Mouse (Mus musculus) stomach, embryonic 14.5 days (tissue): ENCODE data around the gene Prpf4b. TPM values are rescaled to one million over a fixed set of nuclear protein-coding genes. Genes with fewer than 3 reads are reported as not detected.

Experiments used
- ATAC-seq: fragments of 200-750 bp; cut with Nextera tagmentation; 2 replicates; pipeline ENCODE4 v1.8.0; 2017; ENCODE audit warnings: low read depth, moderate TSS enrichment; ENCODE audit not compliant: insufficient number of reproducible peaks, insufficient read depth, low FRiP score
- H3K27ac ChIP-seq: fragments of 300-500 bp; sonication (generic); 2 replicates; pipeline ENCODE4 v1.5.1; 2014; ENCODE audit warnings: mild to moderate bottlenecking, low read length, moderate library complexity, mixed read lengths
- H3K27me3 ChIP-seq: fragments of 300-500 bp; sonication (generic); 2 replicates; pipeline ENCODE4 v1.6.1; 2014; ENCODE audit warnings: low read length, control low read depth, mixed read lengths; ENCODE audit not compliant: control insufficient read depth, insufficient read depth
- H3K36me3 ChIP-seq: fragments of 300-500 bp; sonication (generic); 2 replicates; pipeline ENCODE4 v1.6.1; 2014; ENCODE audit warnings: mild to moderate bottlenecking, control low read depth, low read length, moderate library complexity, mixed read lengths; ENCODE audit not compliant: control insufficient read depth, insufficient read depth
- H3K4me1 ChIP-seq: fragments of 300-500 bp; sonication (generic); 2 replicates; pipeline ENCODE4 v1.6.1; 2014; ENCODE audit warnings: low read length, control low read depth, mixed read lengths; ENCODE audit not compliant: control insufficient read depth, insufficient read depth
- H3K4me2 ChIP-seq: fragments of 300-500 bp; sonication (generic); replicated peaks from 2 replicates; pipeline ENCODE4 v1.6.1; 2014; ENCODE audit warnings: low read depth, low read length, control low read depth
- H3K4me3 ChIP-seq: fragments of 300-500 bp; sonication (generic); 2 replicates; pipeline ENCODE4 v1.5.1; 2014; ENCODE audit warnings: low read depth, low read length, control low read depth
- H3K9ac ChIP-seq: fragments of 300-500 bp; sonication (generic); replicated peaks from 2 replicates; pipeline ENCODE4 v1.6.1; 2014; ENCODE audit warnings: low read depth, mild to moderate bottlenecking, control low read depth, low read length, moderate library complexity, mixed read lengths
- H3K9me3 ChIP-seq: fragments of 300-500 bp; sonication (generic); 2 replicates; pipeline ENCODE4 v1.6.1; 2016; ENCODE audit warnings: low read depth, low read length, control low read depth; ENCODE audit not compliant: control insufficient read depth
- WGBS: fragments of 180-500 bp; shearing (Covaris S2); extraction: QIAGEN DNeasy Blood & Tissue Kit; methylation state at CpG from one replicate; pipeline ENCODE4 v1.1.7; 2014; 5-methylcytosine and 5-hydroxymethylcytosine counted together
- polyA plus RNA-seq: library from polyadenylated mRNA; unstranded; fragments of >200 nt; fragmentation: Nextera tagmentation; extraction: Ambion mirVana; gene quantifications from 2 replicates; pipeline ENCODE4 v1.2.1, GENCODE M21; 2014

Prpf4b gene
- polyA plus RNA-seq, result 100 and 107 TPM in 2 replicates

- Histone ChIP-seq H3K27me3 (no peaks in the 10 kb centered on the region), H3K9me3 (no peaks in the 10 kb centered on the region), H3K9ac (peak within 1 kb of the TSS; percentile 97), H3K4me1 (peaks cover 14% of the 10 kb centered on the region), H3K4me3 (peak within 1 kb of the TSS; percentile 98), H3K36me3 (no peaks in the 10 kb centered on the region), H3K27ac (peak within 1 kb of the TSS; percentile 99), H3K4me2 (peak within 1 kb of the TSS; percentile 82)
- peak; percentile 84 for ATAC-seq
- under 1% methylated on average over 40 of the region's 40 CpGs for WGBS
Measured at GRCm38 (mm10) chr13:34875166-34875710, at the start of gene Prpf4b. Gene Prpf4b (plus strand): TSS chr13:34875302.

DNA sequence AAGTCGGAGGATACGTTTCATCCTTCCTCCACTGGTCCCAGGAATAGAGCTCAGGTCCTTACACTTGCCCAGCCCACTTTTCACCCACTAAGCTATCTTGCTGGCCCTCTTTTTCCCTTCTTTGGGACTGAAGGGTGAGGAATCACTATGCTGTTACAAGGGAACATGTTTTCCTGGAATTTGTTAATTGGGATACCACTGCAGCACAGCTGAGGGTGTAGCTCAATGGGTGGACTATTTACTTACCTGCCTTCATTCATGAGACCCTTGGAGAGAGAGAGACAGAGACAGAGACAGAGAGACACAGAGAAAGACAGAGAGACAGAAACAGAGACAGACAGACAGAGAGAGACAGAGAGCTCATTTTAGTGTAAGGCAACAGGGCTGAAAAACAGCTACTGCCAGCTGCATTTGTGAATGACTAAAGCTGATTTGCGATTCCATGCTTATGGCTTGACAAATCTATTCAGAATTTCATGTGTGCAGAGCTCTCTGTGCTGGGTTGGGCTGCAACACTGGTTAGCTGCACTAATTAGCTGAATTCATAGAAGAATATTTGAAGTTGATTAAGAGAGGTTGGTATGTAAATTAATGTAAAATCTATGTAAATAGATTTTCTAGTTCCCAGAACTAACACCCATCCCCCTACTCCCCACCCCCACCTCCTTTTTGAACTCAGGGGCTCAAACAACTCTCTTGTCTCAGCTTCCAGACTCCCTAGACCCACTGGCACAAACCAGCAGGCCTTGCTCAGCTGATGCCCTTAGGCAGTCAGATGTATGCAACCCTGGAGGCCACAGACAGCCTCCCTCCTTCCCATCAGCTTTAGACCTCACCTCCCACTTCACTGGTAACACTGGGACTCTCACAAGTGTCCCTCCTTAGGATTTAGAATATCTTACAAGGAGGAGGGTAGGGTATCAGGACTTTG is 48.1 kb upstream of the Prpf4b start:
- no peak for ATAC-seq
- no peak overlapping the region for H3K4me3 ChIP-seq
- no peaks in the 10 kb centered on the region for H3K4me1 ChIP-seq
- H3K9ac ChIP-seq, result no peak overlapping the region
- H3K36me3 ChIP-seq, result no peaks in the 10 kb centered on the region
- no peaks in the 10 kb centered on the region for H3K9me3 ChIP-seq
- peak overlapping the region; percentile 74 for H3K27ac ChIP-seq
- H3K27me3 ChIP-seq, result no peaks in the 10 kb centered on the region
- no peak overlapping the region for H3K4me2 ChIP-seq
- WGBS, result 76% methylated on average over 3 of the region's 3 CpGs

DNA sequence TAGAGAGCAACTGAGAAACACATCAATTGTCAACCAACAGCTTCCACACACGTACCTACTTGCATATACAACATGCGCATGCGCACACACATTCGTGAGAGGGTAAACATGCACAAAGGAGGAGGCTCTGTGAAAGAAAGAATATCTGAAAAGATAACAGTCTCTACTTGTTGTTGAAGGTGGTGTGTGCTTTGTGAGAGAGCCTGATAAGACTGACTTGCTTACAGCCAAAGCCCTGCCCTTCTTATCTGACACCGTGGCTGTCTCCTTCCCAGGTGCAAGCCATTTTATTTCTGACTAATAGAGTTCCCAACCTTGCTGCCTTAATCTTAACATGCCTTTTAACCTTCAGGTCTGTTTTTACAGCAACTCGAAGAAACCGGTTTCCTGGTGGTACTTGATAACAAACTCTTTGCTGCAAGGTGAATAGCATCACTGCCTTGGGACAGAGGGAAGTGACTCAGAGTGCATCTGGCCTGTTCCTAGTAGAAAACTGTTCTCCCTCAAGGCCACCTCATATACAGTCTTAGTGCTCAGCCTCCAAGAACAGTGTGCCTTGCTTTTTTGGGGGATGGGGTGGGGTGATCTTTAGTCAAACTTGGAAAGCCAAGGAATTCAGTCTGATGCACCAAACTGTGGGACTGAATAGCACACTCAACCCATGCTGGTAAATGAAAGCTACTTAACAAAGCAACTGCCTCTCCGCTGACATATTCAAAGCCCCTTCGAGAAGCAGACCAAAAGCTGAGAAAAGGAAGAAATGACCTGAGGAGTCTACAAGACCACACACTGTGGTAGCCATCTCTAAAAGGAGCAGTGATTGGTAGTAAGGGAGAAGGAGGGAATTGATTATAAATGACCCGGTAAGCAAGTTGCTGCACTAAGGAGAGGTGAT is 46.9 kb upstream of the Prpf4b start:
- no peak overlapping the region for H3K9ac ChIP-seq
- no peaks in the 10 kb centered on the region for H3K36me3 ChIP-seq
- no peak overlapping the region for H3K4me2 ChIP-seq
- H3K4me1 ChIP-seq, result no peaks in the 10 kb centered on the region
- H3K9me3 ChIP-seq, result no peaks in the 10 kb centered on the region
- H3K4me3 ChIP-seq, result no peak overlapping the region
- peak; percentile 92 for ATAC-seq
- 58% methylated on average over 10 of the region's 10 CpGs for WGBS
- H3K27me3 ChIP-seq, result no peaks in the 10 kb centered on the region
- H3K27ac ChIP-seq, result peak overlapping the region; percentile 74

GRCm38 (mm10) chr13:34842851-34843250 is 32.3 kb upstream of the Prpf4b start:
- 83% methylated on average over 4 of the region's 4 CpGs for WGBS
- Histone ChIP-seq H3K9ac (no peak overlapping the region), H3K27ac (no peak overlapping the region), H3K4me2 (no peak overlapping the region), H3K9me3 (no peaks in the 10 kb centered on the region), H3K4me3 (no peak overlapping the region), H3K4me1 (no peaks in the 10 kb centered on the region), H3K27me3 (no peaks in the 10 kb centered on the region), H3K36me3 (no peaks in the 10 kb centered on the region)
- no peak for ATAC-seq

DNA sequence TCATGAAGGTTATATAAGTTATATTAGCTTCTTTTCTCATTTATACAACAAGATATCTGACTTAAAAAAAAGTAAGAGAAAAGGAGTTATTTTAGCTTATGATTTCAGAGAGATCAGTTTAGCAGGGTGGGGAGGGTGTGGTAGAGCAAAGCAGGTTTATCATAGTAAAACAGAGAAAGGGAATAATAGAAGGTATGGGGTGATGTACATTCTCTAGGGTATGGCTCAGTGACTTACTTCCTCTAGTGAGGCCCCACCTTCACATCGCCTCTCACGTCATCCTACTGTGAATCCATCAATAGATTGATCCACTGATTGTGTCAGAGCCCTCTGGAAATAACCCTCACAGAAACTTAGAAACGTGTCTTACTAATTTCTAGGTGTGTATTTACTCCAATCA is 24.3 kb upstream of the Prpf4b start:
- Histone ChIP-seq H3K9ac (no peak overlapping the region), H3K4me1 (no peaks in the 10 kb centered on the region), H3K4me3 (no peak overlapping the region), H3K36me3 (no peaks in the 10 kb centered on the region), H3K4me2 (no peak overlapping the region), H3K9me3 (peaks cover 16% of the 10 kb centered on the region), H3K27ac (no peak overlapping the region), H3K27me3 (no peaks in the 10 kb centered on the region)
- 76% methylated on average over 3 of the region's 3 CpGs for WGBS
- no peak for ATAC-seq

GRCm38 (mm10) chr13:34851191-34851784 is 23.8 kb upstream of the Prpf4b start:
- Histone ChIP-seq H3K9me3 (peaks cover 16% of the 10 kb centered on the region), H3K4me2 (no peak overlapping the region), H3K27me3 (no peaks in the 10 kb centered on the region), H3K9ac (no peak overlapping the region), H3K4me3 (no peak overlapping the region), H3K36me3 (no peaks in the 10 kb centered on the region), H3K27ac (no peak overlapping the region), H3K4me1 (no peaks in the 10 kb centered on the region)
- ATAC-seq, result no peak
- WGBS, result 72% methylated on average over 5 of the region's 5 CpGs

DNA sequence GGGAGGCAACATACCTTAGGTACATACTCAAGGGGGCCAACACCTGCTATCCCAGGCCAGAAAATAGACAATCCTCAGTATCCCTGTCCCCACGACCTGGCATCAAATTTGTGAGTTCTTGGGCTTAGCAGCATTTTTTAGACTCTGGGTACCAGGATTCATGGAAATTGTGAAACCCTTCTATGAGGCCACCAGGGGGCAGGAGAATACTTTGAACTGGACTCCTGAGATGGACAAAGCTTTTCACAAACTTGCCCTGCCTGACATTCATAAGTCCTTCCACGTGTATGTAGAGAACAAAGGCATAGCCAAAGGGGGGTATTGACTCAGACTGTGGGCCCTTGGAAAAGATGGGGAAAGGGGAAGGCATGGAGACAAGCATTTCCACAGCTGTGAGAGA is 17.6 kb upstream of the Prpf4b start:
- no peaks in the 10 kb centered on the region for H3K36me3 ChIP-seq
- no peak overlapping the region for H3K4me3 ChIP-seq
- H3K4me1 ChIP-seq, result no peaks in the 10 kb centered on the region
- WGBS, result 30% methylated on average over 2 of the region's 2 CpGs
- H3K27me3 ChIP-seq, result no peaks in the 10 kb centered on the region
- ATAC-seq, result no peak
- H3K9ac ChIP-seq, result no peak overlapping the region
- H3K27ac ChIP-seq, result no peak overlapping the region
- peaks cover 16% of the 10 kb centered on the region for H3K9me3 ChIP-seq
- no peak overlapping the region for H3K4me2 ChIP-seq

DNA sequence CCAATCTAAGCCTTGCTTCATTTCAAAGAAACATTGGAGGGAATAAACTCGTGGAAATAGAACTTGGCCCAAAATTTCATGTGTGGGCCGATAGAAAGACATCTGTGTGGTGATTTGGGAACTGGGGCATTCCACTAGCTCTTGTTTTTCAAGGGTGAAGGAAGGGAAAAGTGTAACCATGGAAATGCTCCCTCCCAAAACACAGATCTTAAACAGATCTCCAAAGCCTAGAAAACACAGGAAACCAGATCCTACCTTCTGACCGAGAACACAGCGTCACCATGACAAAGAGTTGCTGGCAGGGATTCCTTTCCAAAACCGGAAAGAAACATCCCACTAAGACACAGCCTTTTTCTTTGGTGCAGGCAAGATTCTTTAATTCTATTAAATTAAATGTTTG is 15.7 kb upstream of the Prpf4b start:
- H3K4me2 ChIP-seq, result no peak overlapping the region
- 71% methylated on average over 5 of the region's 5 CpGs for whole genome bisulfite sequencing
- H3K4me1 ChIP-seq, result no peaks in the 10 kb centered on the region
- H3K9me3 ChIP-seq, result peaks cover 4% of the 10 kb centered on the region; the same call in 1 of the 2 replicates
- no peak overlapping the region for H3K9ac ChIP-seq
- H3K27me3 ChIP-seq, result no peaks in the 10 kb centered on the region
- H3K27ac ChIP-seq, result no peak overlapping the region
- no peaks in the 10 kb centered on the region for H3K36me3 ChIP-seq
- ATAC-seq, result no peak
- H3K4me3 ChIP-seq, result no peak overlapping the region
